Mouse (Mus musculus) ES-E14 (cell line): ENCODE data around the gene Kctd6.

Experiments used
- HCFC1 ChIP-seq: IDR thresholded peaks from 2 replicates; pipeline ENCODE4 v1.6.1; 2012; ENCODE audit warnings: low read length, inconsistent platforms, borderline replicate concordance; ENCODE audit not compliant: insufficient read depth
- ZNF384 ChIP-seq: IDR thresholded peaks from 2 replicates; pipeline ENCODE4 v1.6.1; 2012; ENCODE audit warnings: low read depth, low read length, inconsistent platforms

DNA sequence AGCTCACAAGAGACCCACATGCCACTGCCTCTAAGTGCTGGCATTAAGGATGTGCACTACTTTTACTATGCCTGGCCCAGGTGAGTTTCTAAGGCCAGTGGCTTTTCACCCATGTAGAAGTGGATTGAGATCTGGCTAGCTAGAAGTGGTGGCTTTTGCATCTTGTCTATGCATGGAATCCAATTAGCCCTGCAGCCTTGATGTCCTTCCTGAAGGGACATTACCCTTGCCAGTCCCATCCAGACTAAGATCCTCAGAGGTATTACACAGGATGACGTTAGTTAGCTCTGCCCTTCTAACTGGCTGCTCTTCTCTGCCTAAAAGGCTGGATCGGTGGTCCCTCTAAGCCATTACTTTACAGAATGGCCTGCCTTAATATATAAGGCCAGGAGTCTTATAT lies 944 bp upstream of the Kctd6 start:
- TF ChIP-seq ZNF384 (no peak), HCFC1 (no peak)
